Mouse (Mus musculus): ENCODE measurements around the gene Ubap2l.

Gene Ubap2l

DNA sequence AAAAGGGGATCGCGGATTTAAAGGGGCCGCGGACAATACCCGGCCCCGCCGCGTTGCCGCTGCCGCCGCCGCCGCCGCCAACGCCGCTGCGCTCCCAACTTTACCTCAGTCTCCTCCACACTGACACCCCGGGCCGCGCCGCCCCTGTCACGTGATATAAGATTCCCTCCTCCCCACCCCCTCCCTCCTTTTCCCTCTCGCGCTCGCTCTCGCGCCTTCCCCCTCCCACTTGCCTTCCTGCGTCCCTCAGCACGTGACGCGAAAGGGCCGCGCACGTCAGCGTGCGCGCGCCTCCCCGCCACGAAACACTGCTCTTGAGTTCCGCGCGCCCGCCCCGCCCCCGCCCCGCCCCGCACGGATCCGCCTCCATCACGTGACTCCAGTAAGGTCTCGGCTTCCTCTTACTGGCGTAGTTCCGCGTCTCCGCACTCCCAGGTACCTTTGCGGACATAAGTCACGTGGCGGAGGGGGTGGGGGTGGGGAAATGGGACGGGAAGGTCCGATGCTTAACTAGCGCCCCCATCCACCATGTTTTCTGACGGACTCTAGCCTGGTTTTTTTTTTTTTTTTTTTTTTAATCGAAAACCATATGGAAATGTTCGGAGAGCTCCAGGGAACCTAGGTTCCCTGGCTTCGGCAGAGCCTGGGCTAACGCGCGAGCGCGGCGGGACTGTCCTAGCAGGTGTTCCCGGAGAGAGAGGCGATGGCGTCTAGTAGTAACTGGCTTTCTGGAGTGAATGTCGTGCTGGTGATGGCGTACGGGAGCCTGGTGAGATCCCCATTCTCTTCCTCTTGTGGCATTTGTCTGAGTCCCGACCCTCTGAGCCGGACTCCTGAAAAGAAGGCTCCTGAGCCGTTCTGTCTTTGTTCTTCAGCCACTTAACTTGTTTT lies at the start of gene Ubap2l:
TSS of gene Ubap2l (minus strand) at position 278 of the 891 bp plus-strand sequence.
- DNase-seq (ENCODE audit: low read depth, low spot score): peak; percentile 99

DNA sequence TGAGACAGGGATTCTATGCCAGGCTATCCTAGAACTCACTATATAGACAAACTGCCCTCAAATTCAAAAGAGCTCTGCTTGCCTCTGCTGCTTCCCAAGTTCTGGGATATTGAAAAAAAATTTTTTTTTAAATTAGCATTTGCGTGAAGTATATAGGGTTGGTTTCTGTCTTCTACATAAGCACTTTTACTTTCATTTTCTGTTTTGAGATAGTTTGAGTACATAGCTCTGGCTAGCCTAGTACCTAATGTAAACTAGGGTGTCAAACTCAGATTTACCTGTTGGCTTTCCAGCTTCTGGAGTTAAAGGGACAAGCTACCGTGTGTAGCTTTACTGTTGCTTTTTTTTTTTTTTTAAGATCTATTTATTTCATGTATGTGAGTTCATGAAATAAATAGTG lies 49.2 kb upstream of the Ubap2l start:
- DNase-seq (ENCODE audit: low read depth, low spot score): no peak

DNA sequence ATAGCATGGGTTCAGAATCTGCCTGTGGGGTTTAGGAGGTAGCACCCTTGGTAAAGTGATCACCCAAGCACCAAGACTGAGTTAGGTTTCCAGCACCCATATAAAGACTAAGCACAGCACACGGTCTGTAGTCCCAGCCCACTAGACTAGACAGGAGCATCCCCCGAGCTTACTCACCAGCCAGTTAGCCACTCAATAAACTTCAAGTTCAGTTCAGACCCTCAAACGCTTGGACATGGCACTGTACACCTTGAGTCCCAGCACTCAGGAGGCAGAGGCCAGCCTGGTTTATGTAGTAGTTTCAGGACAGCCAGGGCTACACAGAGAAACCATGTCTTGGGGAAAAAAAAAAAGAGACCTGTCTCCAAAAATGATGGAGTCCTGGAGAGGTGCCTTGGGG lies 48.6 kb upstream of the Ubap2l start:
- no peak for DNase-seq (ENCODE audit: low read depth, low spot score)

- no peak for DNase-seq (ENCODE audit: low read depth, low spot score)
These were observed 45.5 kb upstream of the Ubap2l start for GRCm38 (mm10) chr3:90097928-90098327.

- DNase-seq (ENCODE audit: low read depth, low spot score): no peak
These were observed 42.0 kb upstream of the Ubap2l start for GRCm38 (mm10) chr3:90094453-90094852.

GRCm38 (mm10) chr3:90090892-90091291 lies 38.5 kb upstream of the Ubap2l start:
- DNase-seq (ENCODE audit: low read depth, low spot score): peak; percentile 73

GRCm38 (mm10) chr3:90088617-90089016 lies 36.2 kb upstream of the Ubap2l start:
- DNase-seq (ENCODE audit: low read depth, low spot score): no peak

DNA sequence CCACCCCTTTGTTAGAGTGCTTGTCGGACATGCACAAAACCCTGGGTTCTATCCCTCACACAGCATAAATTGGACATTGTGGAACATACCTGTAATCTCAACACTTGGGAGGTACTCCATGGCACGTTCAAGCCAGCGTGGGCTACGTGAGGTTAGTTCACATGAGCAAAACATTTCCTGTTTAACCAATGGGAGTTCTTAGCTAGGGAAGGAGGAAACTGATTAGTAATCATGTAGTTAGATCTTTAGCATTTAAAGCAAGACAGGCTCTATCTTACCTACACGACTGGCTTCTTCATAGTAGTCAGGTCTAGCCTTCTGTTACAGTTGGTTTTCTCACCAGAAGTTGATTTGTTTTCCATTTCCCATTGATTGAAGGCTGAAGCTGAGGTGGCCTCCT lies 33.6 kb upstream of the Ubap2l start:
- no peak for DNase-seq (ENCODE audit: low read depth, low spot score)

DNA sequence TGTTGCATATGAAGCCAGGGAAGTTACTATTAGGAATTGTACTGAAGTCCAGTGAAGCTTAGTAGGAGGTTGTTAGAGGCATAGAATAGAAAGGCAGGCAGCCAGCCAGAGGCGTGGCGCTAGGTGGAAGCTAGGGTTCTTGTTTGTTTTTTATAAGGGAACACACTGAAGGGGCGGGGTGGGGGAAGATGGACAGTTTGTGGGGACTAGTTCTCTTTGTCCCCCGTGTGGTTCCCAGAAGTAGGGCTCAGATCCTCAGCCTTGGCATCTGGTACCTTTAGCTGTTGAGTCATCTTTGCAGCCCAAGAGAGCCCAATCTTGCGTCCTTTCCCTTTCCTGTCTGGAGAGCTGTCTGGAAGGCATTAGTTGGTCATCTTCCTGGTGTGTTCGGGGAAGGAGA lies 32.9 kb upstream of the Ubap2l start:
- DNase-seq (ENCODE audit: low read depth, low spot score): no peak

DNA sequence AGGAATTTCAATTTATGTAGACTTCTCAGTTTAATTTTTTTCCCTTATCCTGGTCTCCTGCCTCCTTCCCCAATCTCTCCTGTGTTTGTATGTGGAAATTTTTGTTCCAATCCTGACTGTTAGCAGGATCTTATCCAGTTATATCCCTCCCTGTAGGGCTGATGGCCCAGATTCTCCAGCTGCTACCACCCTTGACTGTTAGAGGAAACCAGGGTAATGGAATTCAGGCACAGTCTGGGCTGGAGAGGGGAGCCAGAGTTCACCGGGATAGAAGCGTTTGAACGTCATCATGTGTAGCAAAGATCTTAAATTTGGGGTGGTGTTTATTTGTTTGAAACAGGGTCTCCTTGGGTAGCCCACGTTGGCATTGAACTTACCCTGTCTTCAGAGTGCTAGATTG lies 32.4 kb upstream of the Ubap2l start:
- no peak for DNase-seq (ENCODE audit: low read depth, low spot score)

DNA sequence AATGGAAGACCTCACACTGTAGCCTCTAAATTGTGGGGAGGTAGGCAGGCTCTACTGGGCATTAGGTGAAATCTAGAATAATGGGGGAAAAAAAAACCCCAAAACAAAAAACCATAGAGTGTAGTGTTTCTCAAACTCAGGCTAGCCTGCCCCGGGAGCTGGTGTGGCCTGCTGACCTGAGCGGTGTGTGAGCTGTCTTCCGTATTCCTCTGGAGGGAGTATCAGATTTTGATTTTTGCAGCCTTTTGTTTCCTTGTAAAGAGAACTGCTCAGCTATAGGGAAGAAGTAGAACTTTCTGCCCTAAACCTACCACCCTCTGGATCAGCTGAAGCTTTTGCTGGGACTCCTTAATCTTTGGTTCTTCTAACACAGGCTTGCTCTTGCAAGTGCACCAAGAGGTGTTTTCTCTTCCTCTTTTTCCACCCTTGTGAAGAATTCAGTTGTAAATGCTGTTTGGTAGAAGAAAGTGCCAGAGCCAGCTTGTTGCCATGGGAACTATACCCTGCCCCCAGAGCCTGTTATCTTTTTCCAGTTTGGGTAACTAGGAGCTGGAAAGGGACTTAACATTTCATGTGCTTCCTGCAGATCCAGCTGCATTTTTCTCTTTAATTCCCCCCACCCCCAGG lies 31.4 kb upstream of the Ubap2l start:
- DNase-seq (ENCODE audit: low read depth, low spot score): peak; percentile 69

DNA sequence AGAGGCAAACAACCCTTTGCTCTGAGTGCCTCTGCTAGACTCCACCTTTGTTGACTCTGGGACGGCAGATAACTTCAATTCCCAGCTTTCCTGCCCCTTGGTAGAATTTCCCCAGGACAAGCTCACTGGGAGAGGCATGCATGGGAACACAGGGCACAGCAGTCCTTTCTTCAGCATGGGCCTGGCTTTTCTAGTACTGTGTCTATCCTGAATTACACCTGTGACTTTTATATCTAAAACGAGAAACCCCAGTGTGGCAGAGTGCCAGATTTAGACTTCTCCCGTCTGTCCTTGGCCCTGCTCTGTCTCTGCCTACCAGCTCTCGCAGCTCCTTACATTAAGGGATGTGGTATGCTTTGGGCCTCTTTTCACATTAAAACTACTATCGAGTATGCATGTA lies 30.6 kb upstream of the Ubap2l start:
- DNase-seq (ENCODE audit: low read depth, low spot score): no peak

DNA sequence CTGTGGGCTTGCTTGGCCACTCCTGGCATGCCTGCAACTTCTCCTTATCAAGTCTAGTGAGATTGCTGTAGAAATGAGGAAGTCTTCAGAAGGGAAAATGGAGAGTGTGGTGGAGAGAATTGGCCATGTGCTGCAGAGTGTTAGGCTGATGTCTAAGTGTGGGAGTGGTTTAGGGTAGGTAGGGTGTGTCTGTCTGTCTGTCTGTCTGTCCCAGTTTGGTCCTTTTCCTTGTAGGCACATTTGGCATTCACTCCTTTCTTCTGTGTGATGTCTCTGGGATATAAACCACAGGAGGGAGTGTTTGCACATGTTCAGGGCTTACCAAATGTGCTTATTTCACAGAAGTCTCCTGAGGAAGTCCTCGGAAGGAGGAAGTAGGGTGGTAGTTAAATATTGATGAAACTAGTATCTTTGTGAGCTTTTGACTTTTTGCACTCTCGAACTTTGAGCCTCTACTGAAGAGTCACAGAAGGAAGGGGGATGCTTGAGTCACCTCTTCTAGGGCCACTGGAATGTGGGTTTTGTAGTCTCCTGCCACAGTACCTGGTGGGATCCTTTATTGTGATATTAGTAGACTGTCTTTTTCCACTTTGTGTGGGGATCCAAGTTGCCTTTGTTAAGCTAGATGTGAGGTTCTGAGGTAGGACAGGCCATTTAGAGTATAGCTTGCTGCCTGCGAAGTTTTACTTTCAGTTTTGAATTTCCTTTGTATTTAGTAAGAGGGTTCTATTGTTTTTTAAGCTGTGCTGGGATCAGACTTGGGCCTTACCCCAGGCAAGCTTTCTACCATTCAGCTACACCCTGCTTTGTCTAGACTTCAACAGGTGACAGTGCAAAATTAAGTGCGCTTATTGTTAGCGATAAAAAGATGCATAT lies 29.2 kb upstream of the Ubap2l start:
- DNase-seq (ENCODE audit: low read depth, low spot score): no peak

DNA sequence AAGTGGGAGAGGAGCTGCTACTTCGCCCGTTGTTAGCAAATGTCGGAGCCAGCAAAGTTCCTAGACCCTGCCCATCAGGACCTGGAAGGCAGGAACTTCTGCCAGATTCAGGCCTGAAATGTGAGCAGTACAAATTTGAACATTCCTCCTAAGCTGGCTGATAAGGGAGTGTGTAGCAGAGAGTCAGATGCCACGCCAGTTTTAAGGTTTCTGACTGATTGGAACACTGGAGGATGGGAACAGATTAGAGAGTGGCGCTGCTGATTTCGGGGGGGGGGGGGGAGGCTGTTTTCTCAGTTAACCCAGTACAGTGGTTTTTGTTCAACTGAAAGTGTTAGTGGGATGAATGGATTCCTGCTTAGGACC lies 28.1 kb upstream of the Ubap2l start:
- DNase-seq (ENCODE audit: low read depth, low spot score): no peak

- DNase-seq (ENCODE audit: low read depth, low spot score): peak; percentile 98
These were observed 27.5 kb upstream of the Ubap2l start for GRCm38 (mm10) chr3:90079763-90080497.

GRCm38 (mm10) chr3:90079133-90079762 lies 26.8 kb upstream of the Ubap2l start:
- peak; percentile 99 for DNase-seq (ENCODE audit: low read depth, low spot score)

- DNase-seq (ENCODE audit: low read depth, low spot score): no peak
These were observed 25.8 kb upstream of the Ubap2l start for GRCm38 (mm10) chr3:90078224-90078623.

DNA sequence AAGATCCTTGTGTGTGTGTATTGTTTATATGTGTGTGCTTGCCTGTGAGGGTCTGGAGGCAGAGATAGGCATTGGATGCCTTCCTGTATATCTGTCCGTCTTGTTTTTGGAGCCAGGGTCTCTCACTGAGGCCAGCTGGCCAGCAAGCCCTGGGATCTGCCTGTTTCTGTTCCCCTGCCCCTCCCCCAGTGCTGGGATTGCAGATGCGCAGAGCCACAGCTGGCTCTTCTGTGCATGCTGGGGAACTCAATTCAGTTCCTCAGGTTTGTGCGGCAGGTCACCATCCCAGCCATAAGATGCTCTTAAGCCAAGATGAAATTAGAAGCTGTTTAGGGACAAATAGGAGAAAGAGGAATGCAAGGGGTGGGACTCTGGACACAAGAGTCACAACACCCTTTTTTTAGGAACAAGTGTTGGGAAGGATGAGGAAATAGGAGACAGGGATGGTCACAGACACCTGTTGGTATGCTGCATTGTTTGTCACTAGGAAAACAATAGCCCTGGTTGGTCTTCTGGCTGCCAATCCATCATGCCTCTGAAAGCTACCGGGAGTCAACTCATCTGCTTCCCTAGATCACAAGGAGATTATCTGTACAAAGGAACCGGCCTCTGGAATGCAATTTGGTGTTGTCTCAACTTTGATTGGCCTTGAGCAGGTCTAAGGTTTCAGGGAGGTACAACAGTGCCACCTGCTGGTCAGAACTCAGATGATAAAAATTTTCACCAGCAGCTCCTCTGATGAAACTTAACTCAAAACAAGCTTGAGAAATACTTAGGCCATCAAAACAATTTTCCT lies 24.7 kb upstream of the Ubap2l start:
- peak; percentile 97 for DNase-seq (ENCODE audit: low read depth, low spot score)

- DNase-seq (ENCODE audit: low read depth, low spot score): no peak
These were observed 19.9 kb upstream of the Ubap2l start, which contains the start of gene Tpm3 for GRCm38 (mm10) chr3:90072294-90072693. Gene Tpm3 (plus strand): TSS chr3:90072649.

DNA sequence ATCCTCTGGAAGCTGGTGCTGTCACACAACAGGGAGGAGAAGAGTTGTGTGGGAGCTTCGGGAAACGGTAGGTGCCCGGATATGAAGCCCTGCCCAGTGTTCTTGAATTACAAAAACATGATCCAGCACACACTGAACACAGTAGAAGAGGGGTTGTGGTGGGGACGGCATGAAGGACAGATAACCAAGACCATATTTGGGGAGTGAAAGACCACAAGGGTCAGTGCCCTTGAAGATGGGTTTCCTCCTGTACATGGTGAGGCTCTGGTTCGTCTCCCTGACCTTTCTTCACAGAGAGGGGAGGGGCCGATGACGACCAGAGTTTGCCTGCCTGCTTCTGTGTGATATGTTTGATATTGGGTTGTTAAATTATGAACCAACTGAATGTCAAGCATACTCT lies 17.3 kb upstream of the Ubap2l start:
- DNase-seq (ENCODE audit: low read depth, low spot score): no peak
